Mouse (Mus musculus) C2C12 (cell line): ENCODE measurements around the gene Nras.

ENCODE experiments used
- CTCF ChIP-seq: IDR thresholded peaks from one replicate; pipeline ENCODE4 v1.5.1; 2011; ENCODE audit not compliant: control insufficient read depth, insufficient read depth, insufficient read length
- MYOD1 ChIP-seq: IDR thresholded peaks from one replicate; pipeline ENCODE4 v1.6.1; 2011; ENCODE audit warnings: low read depth; ENCODE audit not compliant: control insufficient read depth, insufficient read length
- USF1 ChIP-seq: IDR thresholded peaks from one replicate; pipeline ENCODE4 v1.6.1; 2011; ENCODE audit warnings: low read depth, mild to moderate bottlenecking, control low read depth, moderate library complexity

GRCm38 (mm10) chr3:103057752-103058151 lies 333 bp upstream of the Nras start:
- TF ChIP-seq CTCF: no peak
- TF ChIP-seq MYOD1: no peak
- TF ChIP-seq USF1: no peak
